Mouse (Mus musculus) embryonic facial prominence, embryonic 12.5 days (tissue): ENCODE measurements around the gene Clmn. TPM values are rescaled to one million over a fixed set of nuclear protein-coding genes. Genes with fewer than 3 reads are reported as not detected.
"Not testable (repeated sequence)": the region's sequence is repeated elsewhere in the genome, so short reads cannot be mapped to it uniquely, and the experiment has no call there.

Source experiments
- ATAC-seq: fragments of 200-750 bp; cut with Nextera tagmentation; 2 replicates; pipeline ENCODE4 v1.8.0; 2017; ENCODE audit not compliant: insufficient number of reproducible peaks, insufficient read depth, low FRiP score, low TSS enrichment
- H3K27ac ChIP-seq: fragments of 300-500 bp; sonication (generic); 2 replicates; pipeline ENCODE4 v1.5.1; 2016; ENCODE audit warnings: mild to moderate bottlenecking
- H3K27me3 ChIP-seq: fragments of 300-500 bp; sonication (generic); 2 replicates; pipeline ENCODE4 v1.6.1; 2016; ENCODE audit warnings: mild to moderate bottlenecking, moderate library complexity
- H3K36me3 ChIP-seq: fragments of 300-500 bp; sonication (generic); 2 replicates; pipeline ENCODE4 v1.6.1; 2016; ENCODE audit warnings: mild to moderate bottlenecking
- H3K4me1 ChIP-seq: fragments of 300-500 bp; sonication (generic); 2 replicates; pipeline ENCODE4 v1.6.1; 2016
- H3K4me2 ChIP-seq: fragments of 300-500 bp; sonication (generic); replicated peaks from 2 replicates; pipeline ENCODE4 v1.6.1; 2016; ENCODE audit warnings: mild to moderate bottlenecking, moderate library complexity
- H3K4me3 ChIP-seq: fragments of 300-500 bp; sonication (generic); 2 replicates; pipeline ENCODE4 v1.5.1; 2016; ENCODE audit warnings: mild to moderate bottlenecking
- H3K9ac ChIP-seq: fragments of 300-500 bp; sonication (generic); 2 replicates; pipeline ENCODE4 v1.6.1; 2016; ENCODE audit warnings: mild to moderate bottlenecking, moderate library complexity
- H3K9me3 ChIP-seq: fragments of 300-500 bp; sonication (generic); 2 replicates; pipeline ENCODE4 v1.6.1; 2016; ENCODE audit warnings: mild to moderate bottlenecking, moderate library complexity
- WGBS: fragments of 180-500 bp; shearing (Covaris S2); methylation state at CpG from one replicate; pipeline ENCODE4 v1.1.7; 2016; 5-methylcytosine and 5-hydroxymethylcytosine counted together
- polyA plus RNA-seq: library from polyadenylated mRNA; unstranded; fragments of >200 nt; fragmentation: Nextera tagmentation; extraction: Ambion mirVana; gene quantifications from 2 replicates; pipeline ENCODE4 v1.2.1, GENCODE M21; 2016

Clmn gene
- polyA plus RNA-seq, 1 experiment from 2014 or later, result 4.0 TPM

DNA sequence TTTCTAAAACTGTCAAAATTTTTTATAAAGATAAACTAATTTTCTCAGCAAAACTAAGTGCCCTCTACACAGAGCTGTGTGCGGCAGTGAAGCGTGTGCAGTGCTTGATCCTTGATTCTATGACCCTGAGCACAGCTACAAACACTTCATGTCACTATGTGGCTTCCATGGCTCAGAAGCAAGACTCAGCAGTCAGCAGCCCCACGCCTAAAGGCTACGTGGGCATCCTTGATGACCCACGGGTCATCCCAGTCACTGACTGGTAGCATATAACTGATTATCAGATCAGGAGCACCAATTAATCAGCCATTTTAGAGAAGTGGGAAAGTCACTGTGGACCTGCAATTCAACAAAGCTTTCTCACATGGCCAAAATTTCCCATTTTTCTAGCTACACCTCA lies 117.6 kb downstream of the Clmn start:
- peaks cover 28% of the 10 kb centered on the region for H3K4me1 ChIP-seq
- 85% methylated on average over 5 of the region's 5 CpGs for WGBS
- H3K36me3 ChIP-seq, result 0 out of 2 replicates have a peak, but pooled peaks cover 4% of the 10 kb centered on the region
- no peak overlapping the region for H3K27ac ChIP-seq
- no peak for ATAC-seq
- no peaks in the 10 kb centered on the region for H3K9me3 ChIP-seq
- no peaks in the 10 kb centered on the region for H3K27me3 ChIP-seq
- no peak overlapping the region for H3K4me2 ChIP-seq
- H3K9ac ChIP-seq, result no peak overlapping the region
- no peak overlapping the region for H3K4me3 ChIP-seq

- WGBS, result 89% methylated on average over 2 of the region's 2 CpGs
Measured at GRCm38 (mm10) chr12:104746601-104747000, 118.3 kb downstream of the Clmn start.

GRCm38 (mm10) chr12:104743687-104744086 lies 121.2 kb downstream of the Clmn start:
- H3K36me3 ChIP-seq, result no peaks in the 10 kb centered on the region
- H3K4me1 ChIP-seq, result peaks cover 27% of the 10 kb centered on the region
- no peak for ATAC-seq

More at GRCm38 (mm10) chr12:104746601-104747000, 118.3 kb downstream of the Clmn start:
- Histone ChIP-seq H3K9ac (no peak overlapping the region), H3K4me3 (no peak overlapping the region), H3K36me3 (0 out of 2 replicates have a peak, but pooled peaks cover 4% of the 10 kb centered on the region), H3K27ac (no peak overlapping the region), H3K4me2 (no peak overlapping the region), H3K4me1 (peaks cover 34% of the 10 kb centered on the region), H3K27me3 (no peaks in the 10 kb centered on the region), H3K9me3 (no peaks in the 10 kb centered on the region)
- no peak for ATAC-seq

GRCm38 (mm10) chr12:104742247-104742646 lies 122.6 kb downstream of the Clmn start:
- H3K9me3 ChIP-seq, result no peaks in the 10 kb centered on the region
- H3K27ac ChIP-seq, result no peak overlapping the region
- H3K9ac ChIP-seq, result no peak overlapping the region
- H3K4me1 ChIP-seq, result peaks cover 25% of the 10 kb centered on the region; the same call in 1 of the 2 replicates
- no peak for ATAC-seq
- no peaks in the 10 kb centered on the region for H3K27me3 ChIP-seq
- H3K36me3 ChIP-seq, result 0 out of 2 replicates have a peak, but pooled peaks cover 5% of the 10 kb centered on the region
- 85% methylated on average over 6 of the region's 6 CpGs for WGBS
- H3K4me3 ChIP-seq, result no peak overlapping the region
- H3K4me2 ChIP-seq, result no peak overlapping the region

More at GRCm38 (mm10) chr12:104743687-104744086, 121.2 kb downstream of the Clmn start:
- Histone ChIP-seq H3K9ac (no peak overlapping the region), H3K27ac (no peak overlapping the region), H3K4me3 (no peak overlapping the region), H3K4me2 (no peak overlapping the region), H3K9me3 (no peaks in the 10 kb centered on the region), H3K27me3 (no peaks in the 10 kb centered on the region)
- 77% methylated on average over 4 of the region's 4 CpGs for WGBS

DNA sequence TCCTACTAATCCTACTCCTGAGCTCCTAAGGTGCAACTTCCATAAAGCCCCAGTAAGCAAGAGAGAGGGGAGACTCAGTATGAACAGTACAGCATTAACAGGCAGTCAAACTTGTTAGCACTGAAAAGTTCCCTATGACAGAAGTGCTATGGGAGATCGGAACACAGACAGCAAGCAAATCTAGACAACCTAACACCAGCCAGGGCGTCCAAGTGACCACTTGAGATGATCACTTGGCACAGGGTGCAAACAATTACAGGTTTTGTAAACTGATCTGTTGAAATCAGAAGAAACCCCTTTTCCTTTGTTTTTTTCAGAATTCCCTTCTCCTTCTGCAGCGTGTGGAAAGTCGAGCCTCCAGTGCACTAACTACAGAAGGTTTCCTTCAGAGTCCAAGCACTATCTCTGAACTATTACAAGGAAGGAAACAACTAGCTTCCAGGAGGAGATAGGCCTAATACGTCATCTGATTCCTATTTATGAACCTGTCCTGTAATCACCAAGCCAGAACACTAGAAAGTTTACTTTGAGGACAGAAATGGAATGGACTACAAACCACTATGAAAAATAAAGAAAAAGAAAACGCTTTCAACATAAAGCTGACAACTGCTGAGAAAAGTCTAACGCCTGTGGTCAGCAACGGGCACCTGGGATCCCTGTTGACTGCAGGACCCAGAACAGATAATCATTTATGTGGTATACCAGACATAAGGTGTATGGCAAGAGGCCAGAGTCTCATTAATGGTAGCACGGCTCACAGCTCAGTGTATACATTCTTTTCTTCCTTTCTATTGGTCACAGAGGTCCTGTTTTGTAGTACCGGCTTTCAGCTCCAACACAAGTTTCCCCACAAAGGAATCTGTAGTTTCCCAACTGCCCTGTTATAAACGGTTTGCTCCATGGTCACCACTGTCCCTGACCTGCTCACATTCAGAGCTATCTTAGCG lies 123.8 kb downstream of the Clmn start:
- peaks cover 25% of the 10 kb centered on the region; the same call in 1 of the 2 replicates for H3K4me1 ChIP-seq
- H3K9me3 ChIP-seq, result no peaks in the 10 kb centered on the region
- H3K4me3 ChIP-seq, result no peak overlapping the region
- no peaks in the 10 kb centered on the region for H3K27me3 ChIP-seq
- H3K9ac ChIP-seq, result no peak overlapping the region
- no peak overlapping the region for H3K27ac ChIP-seq
- ATAC-seq, result no peak
- 0 out of 2 replicates have a peak, but pooled peaks cover 9% of the 10 kb centered on the region for H3K36me3 ChIP-seq
- H3K4me2 ChIP-seq, result no peak overlapping the region
- whole genome bisulfite sequencing, result 66% methylated on average over 12 of the region's 12 CpGs

DNA sequence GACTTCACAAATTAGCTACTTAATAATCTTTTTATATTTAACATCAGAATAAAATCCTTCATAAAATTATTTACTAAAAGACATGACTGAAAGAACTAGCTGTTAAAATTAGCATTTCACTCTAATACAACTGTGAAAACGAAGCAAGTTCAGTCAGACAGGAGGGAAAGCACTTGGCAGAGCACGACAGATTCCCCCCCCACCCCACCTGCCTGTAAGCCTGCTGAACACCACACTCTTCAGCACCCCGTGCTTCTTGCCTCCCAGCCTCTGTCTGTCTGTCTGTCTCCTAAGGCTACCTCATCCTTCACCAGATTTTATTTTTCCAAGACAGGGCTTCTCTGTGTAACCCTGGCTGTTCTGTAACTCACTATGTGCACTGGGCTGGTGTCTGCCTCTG lies 125.9 kb downstream of the Clmn start:
- no peak overlapping the region for H3K27ac ChIP-seq
- peaks cover 27% of the 10 kb centered on the region; the same call in 1 of the 2 replicates for H3K4me1 ChIP-seq

GRCm38 (mm10) chr12:104738446-104738845 lies 126.4 kb downstream of the Clmn start:
- ATAC-seq, result no peak
- H3K4me2 ChIP-seq, result no peak overlapping the region
- no peak overlapping the region for H3K27ac ChIP-seq
- peaks cover 30% of the 10 kb centered on the region; the same call in 1 of the 2 replicates for H3K4me1 ChIP-seq
- WGBS, result 85% methylated on average over 9 of the region's 9 CpGs
- H3K27me3 ChIP-seq, result no peaks in the 10 kb centered on the region
- no peaks in the 10 kb centered on the region for H3K9me3 ChIP-seq
- H3K36me3 ChIP-seq, result peaks cover 19% of the 10 kb centered on the region; the same call in 1 of the 2 replicates
- H3K4me3 ChIP-seq, result no peak overlapping the region
- no peak overlapping the region for H3K9ac ChIP-seq

More for the DNA sequence above, 125.9 kb downstream of the Clmn start:
- Histone ChIP-seq H3K36me3 (peaks cover 16% of the 10 kb centered on the region; the same call in 1 of the 2 replicates), H3K4me3 (no peak overlapping the region), H3K27me3 (no peaks in the 10 kb centered on the region), H3K4me2 (no peak overlapping the region), H3K9ac (no peak overlapping the region), H3K9me3 (no peaks in the 10 kb centered on the region)
- ATAC-seq, result no peak
- 74% methylated on average over 3 of the region's 3 CpGs for WGBS

GRCm38 (mm10) chr12:104737666-104738065 lies 127.2 kb downstream of the Clmn start:
- Histone ChIP-seq H3K9me3 (no peaks in the 10 kb centered on the region), H3K36me3 (peaks cover 26% of the 10 kb centered on the region; the same call in 1 of the 2 replicates), H3K27ac (no peak overlapping the region), H3K27me3 (no peaks in the 10 kb centered on the region), H3K4me1 (peaks cover 33% of the 10 kb centered on the region; the same call in 1 of the 2 replicates), H3K4me2 (no peak overlapping the region), H3K4me3 (no peak overlapping the region), H3K9ac (no peak overlapping the region)
- WGBS, result 92% methylated on average over 10 of the region's 10 CpGs
- ATAC-seq, result no peak

- no peaks in the 10 kb centered on the region for H3K9me3 ChIP-seq
- H3K27ac ChIP-seq, result no peak overlapping the region
- H3K36me3 ChIP-seq, result peaks cover 35% of the 10 kb centered on the region; the same call in 1 of the 2 replicates
- H3K27me3 ChIP-seq, result no peaks in the 10 kb centered on the region
- H3K4me3 ChIP-seq, result no peak overlapping the region
- no peak overlapping the region for H3K9ac ChIP-seq
- H3K4me1 ChIP-seq, result peaks cover 20% of the 10 kb centered on the region; the same call in 1 of the 2 replicates
- no peak for ATAC-seq
- no peak overlapping the region for H3K4me2 ChIP-seq
- 74% methylated on average over 3 of the region's 3 CpGs for WGBS
Measured at GRCm38 (mm10) chr12:104735993-104736395, 128.9 kb downstream of the Clmn start.

- no peak overlapping the region for H3K9ac ChIP-seq
- H3K4me3 ChIP-seq, result no peak overlapping the region
- H3K27me3 ChIP-seq, result no peaks in the 10 kb centered on the region
- no peaks in the 10 kb centered on the region for H3K9me3 ChIP-seq
- H3K4me1 ChIP-seq, result peaks cover 8% of the 10 kb centered on the region; the same call in 1 of the 2 replicates
- peaks cover 53% of the 10 kb centered on the region for H3K36me3 ChIP-seq
- ATAC-seq, result no peak
- H3K4me2 ChIP-seq, result no peak overlapping the region
- no peak overlapping the region for H3K27ac ChIP-seq
Measured at GRCm38 (mm10) chr12:104733165-104733564, 131.7 kb downstream of the Clmn start.

GRCm38 (mm10) chr12:104731782-104732181 lies 133.1 kb downstream of the Clmn start:
- ATAC-seq, result no peak
- H3K27me3 ChIP-seq, result no peaks in the 10 kb centered on the region
- H3K4me3 ChIP-seq, result no peak overlapping the region
- H3K9me3 ChIP-seq, result no peaks in the 10 kb centered on the region
- peaks cover 8% of the 10 kb centered on the region; the same call in 1 of the 2 replicates for H3K4me1 ChIP-seq
- H3K27ac ChIP-seq, result 0 out of 2 replicates have a peak overlapping the region, but pooled peaks have one; percentile 23
- no peak overlapping the region for H3K9ac ChIP-seq
- peaks cover 60% of the 10 kb centered on the region for H3K36me3 ChIP-seq
- H3K4me2 ChIP-seq, result no peak overlapping the region
- WGBS, result 70% methylated on average over 3 of the region's 3 CpGs

DNA sequence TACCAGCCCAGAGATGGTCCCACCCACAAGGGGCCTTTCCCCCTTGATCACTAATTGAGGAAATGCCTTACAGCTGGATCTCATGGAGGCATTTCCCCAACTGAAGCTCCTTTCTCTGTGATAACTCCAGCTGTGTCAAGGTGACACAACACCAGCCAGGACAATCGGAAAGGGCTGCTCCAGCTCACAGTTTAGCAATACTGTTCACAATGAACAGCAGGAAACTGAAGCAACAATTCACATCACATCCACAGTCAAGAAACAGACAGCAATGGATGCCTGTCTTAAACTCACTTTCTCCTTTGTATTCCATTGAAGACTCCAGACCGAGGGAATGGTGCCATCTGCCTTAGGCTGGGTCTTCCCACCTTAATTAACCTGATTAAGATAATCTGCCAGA lies 138.4 kb downstream of the Clmn start:
- 66% methylated on average over 2 of the region's 2 CpGs for WGBS
- not testable (repeated sequence) for H3K27ac ChIP-seq, H3K9ac ChIP-seq, H3K4me3 ChIP-seq, H3K4me2 ChIP-seq, H3K4me1 ChIP-seq, H3K27me3 ChIP-seq, ATAC-seq, H3K9me3 ChIP-seq
- peaks cover 67% of the 10 kb centered on the region for H3K36me3 ChIP-seq
